Mouse (Mus musculus): ENCODE results near the gene Fam234a. TPM values are rescaled to one million over a fixed set of nuclear protein-coding genes. Genes with fewer than 3 reads are reported as not detected.
A peak's percentile ranks its signal among the peaks of the same experiment; 100 is the strongest.
"Not testable (repeated sequence)": the region's sequence is repeated elsewhere in the genome, so short reads cannot be mapped to it uniquely, and the experiment has no call there.

Gene Fam234a
- 147 TPM for polyA plus RNA-seq (2021)

DNA sequence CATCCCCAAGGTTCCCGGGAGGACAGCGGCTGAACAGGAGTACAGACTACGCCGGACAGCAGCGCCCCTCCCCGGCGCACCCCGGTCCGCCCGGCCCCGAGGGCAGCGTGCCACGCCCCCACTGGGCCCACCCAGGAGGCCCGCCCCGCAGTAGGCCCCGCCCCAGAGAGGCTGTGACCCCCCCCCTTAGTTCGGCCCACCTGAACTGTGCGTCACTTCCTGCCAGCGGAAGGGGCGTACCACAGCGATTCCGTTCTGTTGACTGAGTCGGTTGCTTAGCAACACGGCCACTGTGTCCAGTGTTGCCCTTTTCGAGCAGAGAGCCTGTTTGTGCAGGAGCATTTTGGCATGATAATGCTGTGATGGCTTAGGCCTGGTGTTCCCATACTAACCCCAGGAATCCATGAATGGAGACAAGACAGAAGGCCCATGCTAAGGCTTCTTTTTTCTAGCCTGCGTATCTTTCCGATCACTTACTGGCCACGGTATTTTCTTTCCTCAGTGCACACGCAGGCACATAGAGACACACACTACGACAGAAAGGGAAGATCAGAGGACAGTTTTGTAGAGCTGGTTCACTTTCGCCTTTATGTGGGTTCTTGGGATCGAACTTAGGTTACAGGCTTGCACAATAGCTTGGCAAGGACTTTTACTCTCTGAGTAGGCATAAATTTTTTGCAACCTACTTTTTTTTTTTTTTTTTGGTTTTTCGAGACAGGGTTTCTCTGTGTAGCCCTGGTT, at the start of gene Fam234a:
TSS of gene Fam234a (minus strand) at position 142 of the 741 bp plus-strand sequence.
- no peak for TF ChIP-seq CTCF (IDR thresholded peaks at IDR 0.05)
- in situ Hi-C loops (cut with MboI; ENCODE audit: low pct_unique_long_range_greater_than_20kb), result loop anchor here (5.0 kb wide), 1 partner anchor 122 kb away; the partner anchor contains the start of gene Mrpl28
- H3K27me3 ChIP-seq, result no peaks in the 10 kb centered on the region
- POLR2A ChIA-PET, result interaction anchor here (0.7 kb wide), 1 partner anchor 116 kb away, joined by 3 read pairs; no protein-coding TSS in a partner anchor
- DNase-seq (ENCODE audit: low read depth, low spot score) (peak; percentile 88), ATAC-seq (peak; percentile 81)
- CTCF ChIA-PET, result interaction anchor here (0.9 to 2.1 kb wide), 9 partner anchors 8 to 208 kb away, joined by 3 to 8 read pairs (median 4); partner anchors contain the start of gene Luc7l

DNA sequence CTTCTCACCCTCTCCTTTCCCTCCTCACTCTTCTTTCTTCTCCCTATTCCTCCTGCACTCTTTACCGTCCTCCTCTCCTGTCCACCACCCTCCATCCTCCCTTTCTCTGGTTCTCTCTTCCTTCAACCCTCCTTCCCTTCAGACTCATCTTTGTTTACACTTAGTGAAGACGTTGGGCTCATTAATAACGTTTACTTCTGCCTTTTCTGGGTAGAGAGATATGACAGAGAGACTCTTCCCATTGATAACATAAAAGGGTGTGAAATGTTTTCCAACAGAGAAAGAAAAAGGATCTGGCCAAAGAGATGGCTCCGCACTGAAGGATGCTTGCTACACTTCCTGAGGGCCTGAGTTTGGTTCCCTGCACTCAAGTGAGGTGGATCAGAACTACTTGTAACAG, 45.4 kb upstream of the Fam234a start:
- in situ Hi-C loops (cut with MboI; ENCODE audit: low pct_unique_long_range_greater_than_20kb), result no loop called here
- ChIA-PET CTCF (no interaction called here), POLR2A (no interaction called here)
- ATAC-seq, result no peak
- TF ChIP-seq CTCF (IDR thresholded peaks at IDR 0.05), result no peak
- H3K27me3 ChIP-seq, result no peaks in the 10 kb centered on the region
- no peak for DNase-seq (ENCODE audit: low read depth, low spot score)

DNA sequence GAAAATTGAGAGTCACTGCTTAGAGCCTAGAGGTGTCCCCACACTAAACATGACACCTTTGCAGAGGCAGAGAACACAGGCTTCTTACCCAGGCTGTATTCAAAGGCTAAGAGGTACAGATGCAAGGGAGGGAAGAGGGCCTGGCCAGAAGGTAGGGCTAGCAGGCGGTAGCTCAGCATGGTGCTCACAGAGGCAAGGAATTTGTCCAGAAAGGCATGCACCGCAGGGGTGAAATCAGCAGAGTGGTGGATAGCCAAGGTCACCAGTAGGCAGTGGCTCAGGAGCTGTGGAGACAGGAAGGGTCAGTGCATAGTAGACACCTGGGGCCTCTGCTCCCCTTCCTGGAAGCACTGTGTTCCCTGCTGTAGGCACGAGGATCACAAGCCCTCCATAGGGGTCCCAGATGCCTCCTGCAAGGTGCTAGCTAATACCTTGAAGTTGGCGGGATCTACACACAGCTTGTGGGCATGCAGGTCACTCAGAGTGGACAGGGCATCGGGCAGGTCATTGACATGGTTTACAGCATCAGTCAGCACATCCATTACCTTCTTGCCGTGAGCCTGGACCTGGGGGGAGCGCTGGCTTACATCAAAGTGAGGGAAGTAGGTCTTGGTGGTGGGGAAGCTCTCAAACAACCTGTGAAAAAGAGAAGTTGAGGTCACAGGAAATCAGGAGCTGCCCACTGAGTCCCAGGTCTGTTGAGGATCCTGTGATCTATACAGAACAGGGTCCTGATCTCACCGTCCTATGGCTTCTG, 42.3 kb upstream of the Fam234a start:
- ChIA-PET CTCF (interaction anchor here (0.9 to 1.3 kb wide), 3 partner anchors 11 to 43 kb away, joined by 3 to 5 read pairs (median 3); no protein-coding TSS in a partner anchor), POLR2A (no interaction called here)
- no peak for ATAC-seq

DNA sequence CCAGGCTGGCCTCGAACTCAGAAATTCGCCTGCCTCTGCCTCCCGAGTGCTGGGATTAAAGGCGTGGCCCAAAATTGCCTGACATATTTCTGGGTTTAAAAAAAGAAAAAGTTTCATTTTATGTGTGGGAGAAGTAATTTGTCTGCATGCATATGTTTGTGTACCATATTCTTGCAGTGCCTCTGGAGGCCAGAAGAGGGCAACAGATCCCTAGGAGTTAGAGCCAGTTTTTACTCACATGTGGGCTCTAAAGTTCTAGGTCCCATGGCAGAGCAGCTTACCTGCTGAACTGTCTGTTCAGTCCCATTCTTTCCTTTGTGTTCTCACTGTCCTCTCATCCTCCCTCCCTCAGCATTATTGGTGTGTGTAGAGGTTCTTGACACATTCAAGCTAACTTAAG, 32.7 kb upstream of the Fam234a start:
- DNase-seq (ENCODE audit: low read depth, low spot score) (no peak), ATAC-seq (no peak)
- POLR2A ChIA-PET, result interaction anchor here (0.6 to 1.0 kb wide), 2 partner anchors 17 to 23 kb away, joined by 3 to 4 read pairs; no protein-coding TSS in a partner anchor
- CTCF ChIA-PET, result interaction anchor here (0.8 to 3.1 kb wide), 10 partner anchors 9 to 186 kb away, joined by 3 to 24 read pairs (median 4); no protein-coding TSS in a partner anchor
- TF ChIP-seq CTCF (IDR thresholded peaks at IDR 0.05), result peak; percentile 84
- H3K27me3 ChIP-seq, result no peaks in the 10 kb centered on the region
- in situ Hi-C loops (cut with MboI; ENCODE audit: low pct_unique_long_range_greater_than_20kb), result no loop called here

More for the DNA sequence above, 42.3 kb upstream of the Fam234a start:
- TF ChIP-seq CTCF (IDR thresholded peaks at IDR 0.05), result no peak
- in situ Hi-C loops (cut with MboI; ENCODE audit: low pct_unique_long_range_greater_than_20kb), result no loop called here
- no peaks in the 10 kb centered on the region for H3K27me3 ChIP-seq
- no peak for DNase-seq (ENCODE audit: low read depth, low spot score)

DNA sequence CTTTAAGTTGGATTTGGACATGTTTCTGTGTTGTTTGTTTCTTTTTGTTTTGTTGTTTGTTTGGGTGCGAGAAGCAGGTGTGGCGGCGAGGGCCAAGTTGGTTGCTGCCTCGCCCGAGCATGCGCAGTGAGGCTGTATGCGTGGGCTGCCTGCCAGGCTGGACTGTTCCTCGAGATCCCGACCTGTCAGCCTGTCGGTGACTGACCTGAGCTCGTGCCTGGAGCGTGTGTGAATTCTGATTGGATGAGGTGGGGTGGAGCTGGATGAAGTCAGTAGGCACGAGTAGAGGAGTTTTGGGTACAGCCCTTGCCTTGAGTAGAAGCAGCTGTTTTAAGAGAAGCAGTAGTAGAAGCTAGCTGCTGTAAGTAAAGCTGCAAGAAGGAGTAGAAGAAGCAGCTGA, 31.9 kb upstream of the Fam234a start:
- ChIA-PET POLR2A (interaction anchor here (0.6 to 1.0 kb wide), 2 partner anchors 17 to 22 kb away, joined by 3 to 4 read pairs; no protein-coding TSS in a partner anchor), CTCF (interaction anchor here (1.0 to 3.1 kb wide), 7 partner anchors 9 to 187 kb away, joined by 3 to 24 read pairs (median 4); no protein-coding TSS in a partner anchor)
- ATAC-seq, result no peak
- no peak for TF ChIP-seq CTCF (IDR thresholded peaks at IDR 0.05)
- in situ Hi-C loops (cut with MboI; ENCODE audit: low pct_unique_long_range_greater_than_20kb), result no loop called here
- no peaks in the 10 kb centered on the region for H3K27me3 ChIP-seq
- DNase-seq (ENCODE audit: low read depth, low spot score), result no peak

DNA sequence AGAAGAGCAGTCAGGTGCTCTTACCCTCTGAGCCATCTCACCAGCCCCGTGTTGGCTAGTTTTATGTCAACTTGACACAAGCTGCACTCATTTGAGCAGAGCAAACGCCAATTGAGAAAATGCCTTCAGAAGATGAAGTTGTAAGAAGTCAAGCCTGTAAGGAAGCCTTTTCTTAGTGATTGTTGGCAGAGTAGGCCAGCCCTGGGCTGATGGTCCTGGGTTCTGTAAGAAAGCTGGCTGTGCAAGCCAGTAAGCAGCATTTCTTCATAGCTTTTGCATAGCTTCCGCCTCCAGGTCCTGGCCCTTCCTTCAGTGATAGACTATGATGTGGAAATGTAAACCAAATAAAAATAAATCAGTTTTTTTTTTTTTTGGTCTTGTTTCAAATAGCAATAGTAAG, 28.5 kb upstream of the Fam234a start:
- ChIA-PET POLR2A (interaction anchor here (0.7 to 1.6 kb wide), 3 partner anchors 180 to 547 kb away, joined by 3 read pairs; no protein-coding TSS in a partner anchor), CTCF (no interaction called here)
- ATAC-seq (no peak), DNase-seq (ENCODE audit: low read depth, low spot score) (no peak)
- no peaks in the 10 kb centered on the region for H3K27me3 ChIP-seq
- no peak for TF ChIP-seq CTCF (IDR thresholded peaks at IDR 0.05)
- in situ Hi-C loops (cut with MboI; ENCODE audit: low pct_unique_long_range_greater_than_20kb), result no loop called here

DNA sequence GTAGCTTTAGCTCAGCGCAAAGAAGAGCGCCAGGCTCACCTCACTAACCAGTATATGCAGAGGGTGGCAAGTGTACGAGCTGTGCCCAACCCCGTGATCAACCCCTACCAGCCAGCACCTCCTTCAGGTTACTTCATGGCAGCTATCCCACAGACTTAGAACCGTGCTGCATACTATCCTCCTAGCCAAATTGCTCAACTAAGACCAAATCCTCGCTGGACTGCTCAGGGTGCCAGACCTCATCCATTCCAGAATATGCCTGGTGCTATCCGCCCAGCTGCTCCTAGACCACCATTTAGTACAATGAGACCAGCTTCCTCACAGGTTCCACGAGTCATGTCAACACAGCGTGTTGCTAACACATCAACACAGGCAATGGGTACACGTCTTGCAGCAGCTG, 25.5 kb upstream of the Fam234a start:
- H3K27me3 ChIP-seq; CTCF ChIA-PET; DNase-seq (ENCODE audit: low read depth, low spot score); ATAC-seq; in situ Hi-C loops (cut with MboI; ENCODE audit: low pct_unique_long_range_greater_than_20kb); POLR2A ChIA-PET: not testable (repeated sequence)

DNA sequence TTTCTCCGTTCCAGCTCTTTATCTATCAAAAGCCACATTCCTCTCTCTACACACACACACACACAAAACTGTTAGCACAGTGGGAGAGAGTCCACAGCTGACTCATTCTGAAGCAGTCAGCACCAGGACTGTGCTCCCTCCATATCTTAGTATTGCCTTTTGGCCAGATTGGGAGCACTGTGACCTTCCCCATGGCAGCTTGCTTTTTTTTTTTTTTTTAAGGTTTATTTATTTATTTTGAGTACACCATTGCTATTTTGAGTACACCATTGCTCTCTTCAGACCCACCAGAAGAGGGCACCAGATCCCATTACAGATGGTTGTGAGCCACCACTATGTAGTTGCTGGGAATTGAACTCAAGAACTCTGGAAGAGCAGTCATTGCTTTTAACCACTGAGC, 24.8 kb upstream of the Fam234a start:
- POLR2A ChIA-PET, result no interaction called here
- no peaks in the 10 kb centered on the region for H3K27me3 ChIP-seq
- ATAC-seq (no peak), DNase-seq (ENCODE audit: low read depth, low spot score) (no peak)
- CTCF ChIA-PET, result interaction anchor here (0.7 to 1.2 kb wide), 4 partner anchors 12 to 178 kb away, joined by 3 read pairs; partner anchors contain the start of gene Decr2
- TF ChIP-seq CTCF (IDR thresholded peaks at IDR 0.05), result peak; percentile 58
- in situ Hi-C loops (cut with MboI; ENCODE audit: low pct_unique_long_range_greater_than_20kb), result no loop called here

DNA sequence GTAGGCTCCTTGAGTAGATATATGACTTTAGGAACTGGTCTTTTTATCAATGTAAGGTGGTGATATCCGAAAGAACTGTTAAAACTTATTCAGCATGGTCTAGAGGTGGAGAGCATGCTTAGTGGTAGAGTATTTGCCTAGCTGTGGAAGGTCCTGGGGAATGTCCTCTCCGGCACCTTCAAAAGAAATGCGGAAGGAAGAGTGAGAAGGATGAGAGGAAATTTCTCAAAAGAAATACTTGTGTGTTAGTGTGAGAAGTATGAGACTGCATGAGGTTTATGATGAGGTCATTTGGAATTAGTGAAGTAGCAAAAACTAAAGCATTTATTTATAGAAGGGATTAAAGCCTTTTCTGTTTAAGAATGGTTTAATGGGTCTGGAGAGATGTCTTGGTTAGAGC, 18.3 kb upstream of the Fam234a start:
- CTCF ChIA-PET, result interaction anchor here (0.9 kb wide), 1 partner anchor 128 kb away, joined by 3 read pairs; no protein-coding TSS in a partner anchor
- TF ChIP-seq CTCF (IDR thresholded peaks at IDR 0.05), result no peak
- in situ Hi-C loops (cut with MboI; ENCODE audit: low pct_unique_long_range_greater_than_20kb), result no loop called here
- peak; percentile 69 for DNase-seq (ENCODE audit: low read depth, low spot score)
- H3K27me3 ChIP-seq, result no peaks in the 10 kb centered on the region
- POLR2A ChIA-PET, result interaction anchor here (1.4 kb wide), 1 partner anchor 9 kb away, joined by 4 read pairs; no protein-coding TSS in a partner anchor
- peak; percentile 60 for ATAC-seq

DNA sequence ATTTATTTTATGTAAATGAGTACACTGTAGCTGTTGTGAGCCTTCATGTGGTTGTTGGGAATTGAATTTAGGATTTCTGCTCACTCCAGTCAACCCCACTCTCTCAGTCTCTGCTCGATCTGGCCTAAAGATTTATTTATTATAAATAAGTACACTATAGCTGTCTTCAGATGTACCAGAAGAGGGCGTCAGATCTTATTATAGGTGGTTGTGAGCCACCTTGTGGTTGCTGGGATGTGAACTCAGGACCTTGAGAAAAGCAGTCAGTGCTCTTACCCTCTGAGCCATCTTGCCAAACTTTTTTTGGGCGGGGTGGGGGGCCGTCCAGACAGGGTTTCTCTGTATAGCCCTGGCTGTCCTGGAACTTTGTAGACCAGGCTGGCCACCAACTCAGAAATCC, 17.8 kb upstream of the Fam234a start:
- ATAC-seq (no peak), DNase-seq (ENCODE audit: low read depth, low spot score) (no peak)
- H3K27me3 ChIP-seq, result no peaks in the 10 kb centered on the region
- POLR2A ChIA-PET, result interaction anchor here (1.4 kb wide), 1 partner anchor 8 kb away, joined by 4 read pairs; no protein-coding TSS in a partner anchor
- in situ Hi-C loops (cut with MboI; ENCODE audit: low pct_unique_long_range_greater_than_20kb), result no loop called here
- TF ChIP-seq CTCF (IDR thresholded peaks at IDR 0.05), result peak; percentile 39
- CTCF ChIA-PET, result interaction anchor here (0.6 to 0.9 kb wide), 2 partner anchors 16 to 129 kb away, joined by 3 read pairs; no protein-coding TSS in a partner anchor

Data from Patski (cell line).